Comparison of ENCODE assay signal across 19 mouse cellular contexts in genomic region chr1:185851262-185851893, GRCm38 (mm10).
DNase-seq lines count a peak whose midpoint lies in the region; ATAC-seq and TF ChIP-seq lines count a peak whose summit lies in the region.
"Had no signal": no experiment of that assay in that cellular context is flagged by ENCODE, and none has a peak within 500 bp of the region (broad histone marks: within the 10 kb centered on the region; RNA-seq: fewer than 3 reads in every experiment).

No protein-coding gene starts in this region.

- H3K36me3 ChIP-seq in lung, postnatal 0 days (ENCODE audit: insufficient read depth, low read length), result no peaks in the 10 kb centered on the region
- no peaks in the 10 kb centered on the region for H3K36me3 ChIP-seq in limb, embryonic 12.5 days
- H3K36me3 ChIP-seq: embryonic facial prominence, embryonic 12.5 days; heart, embryonic 13.5 days; hindbrain, embryonic 15.5 days had no signal

- H3K4me3 ChIP-seq in lung, postnatal 0 days (ENCODE audit: low read depth, low read length), result no peak overlapping the region
- no peak overlapping the region for H3K4me3 ChIP-seq in limb, embryonic 12.5 days (replicated peaks)
- no peak overlapping the region for H3K4me3 ChIP-seq in layer of hippocampus, adult 2 months
- H3K4me3 ChIP-seq: embryonic facial prominence, embryonic 12.5 days; forebrain, embryonic 13.5 days; heart, embryonic 13.5 days; hindbrain, embryonic 15.5 days had no signal

- no peak overlapping the region for H3K4me2 ChIP-seq in lung, postnatal 0 days (replicated peaks; ENCODE audit: low read depth, low read length)
- no peak overlapping the region for H3K4me2 ChIP-seq in limb, embryonic 12.5 days
- H3K4me2 ChIP-seq: embryonic facial prominence, embryonic 12.5 days; forebrain, embryonic 13.5 days; heart, embryonic 13.5 days; hindbrain, embryonic 15.5 days had no signal

- no peaks in the 10 kb centered on the region for H3K4me1 ChIP-seq in lung, postnatal 0 days (ENCODE audit: insufficient read depth, low read depth, low read length)
- peaks cover 25% of the 10 kb centered on the region for H3K4me1 ChIP-seq in limb, embryonic 12.5 days (replicated peaks)
- H3K4me1 ChIP-seq: embryonic facial prominence, embryonic 12.5 days; forebrain, embryonic 13.5 days; heart, embryonic 13.5 days; hindbrain, embryonic 15.5 days had no signal

- H3K9me3 ChIP-seq in lung, postnatal 0 days (ENCODE audit: low read length), result no peaks in the 10 kb centered on the region
- H3K9me3 ChIP-seq in limb, embryonic 12.5 days, result no peaks in the 10 kb centered on the region
- H3K9me3 ChIP-seq: embryonic facial prominence, embryonic 12.5 days; forebrain, embryonic 13.5 days; heart, embryonic 13.5 days; hindbrain, embryonic 15.5 days had no signal

- peak; percentile 16 for DNase-seq in embryo, embryonic 11.5 days (ENCODE audit: low read depth, low spot score)
- DNase-seq in embryo, embryonic 10.5 days (ENCODE audit: low spot score), result no peak
- peak; percentile 33 for DNase-seq in lung, postnatal 0 days (ENCODE audit: low spot score)
- DNase-seq in lung, adult 18-20 months, result no peak
- peak; percentile 5 for DNase-seq in retina, embryonic 14.5 days (ENCODE audit: low spot score)
- DNase-seq in layer of hippocampus, adult 2 months (ENCODE audit: low spot score in 2 of 2), result no peak
- DNase-seq: adrenal gland, adult 2 months; adrenal gland, postnatal 25 days; cerebellum, postnatal 14 days; gastrocnemius, postnatal 36 days; heart, adult 11 months; heart, postnatal 36 days had no signal

- no peak overlapping the region for H3K9ac ChIP-seq in lung, postnatal 0 days (replicated peaks; ENCODE audit: low read depth)
- H3K9ac ChIP-seq in limb, embryonic 12.5 days (replicated peaks), result no peak overlapping the region
- H3K9ac ChIP-seq: embryonic facial prominence, embryonic 12.5 days; forebrain, embryonic 13.5 days; heart, embryonic 13.5 days; hindbrain, embryonic 15.5 days had no signal

- no peak overlapping the region for H3K27ac ChIP-seq in lung, postnatal 0 days (ENCODE audit: low read length)
- peak overlapping the region; percentile 62 for H3K27ac ChIP-seq in limb, embryonic 12.5 days
- H3K27ac ChIP-seq in layer of hippocampus, adult 2 months, result no peak overlapping the region
- H3K27ac ChIP-seq: embryonic facial prominence, embryonic 12.5 days; forebrain, embryonic 13.5 days; heart, embryonic 13.5 days; hindbrain, embryonic 15.5 days had no signal

- no peak for TF ChIP-seq CTCF in lung, postnatal 0 days (IDR thresholded peaks at IDR 0.05)
- no peak for TF ChIP-seq CTCF in layer of hippocampus, adult 2 months (conservative IDR thresholded peaks at IDR 0.05)

- no peaks in the 10 kb centered on the region for H3K27me3 ChIP-seq in lung, postnatal 0 days (replicated peaks; ENCODE audit: insufficient read depth, low read length)
- peaks cover 3% of the 10 kb centered on the region; the same call in 1 of the 2 replicates for H3K27me3 ChIP-seq in limb, embryonic 12.5 days
- H3K27me3 ChIP-seq: CH12.LX; embryonic facial prominence, embryonic 12.5 days; forebrain, embryonic 13.5 days; heart, embryonic 13.5 days; hindbrain, embryonic 15.5 days had no signal

- 58% methylated on average over 5 of the region's 5 CpGs for WGBS in lung, postnatal 0 days
- WGBS in limb, embryonic 12.5 days, result 18% methylated on average over 5 of the region's 5 CpGs

- ATAC-seq in lung, postnatal 0 days, result no peak
- peak; percentile 74; the same call in 1 of the 2 replicates for ATAC-seq in limb, embryonic 12.5 days (ENCODE audit: insufficient number of reproducible peaks, insufficient read depth, low FRiP score, low TSS enrichment, low read depth)
- ATAC-seq in erythroid progenitor cell, adult 5-6 weeks (replicated peaks; ENCODE audit: low FRiP score, poor library complexity, severe bottlenecking), result no peak
- ATAC-seq: forebrain, embryonic 13.5 days had no signal

- TF ChIP-seq EP300 in lung, postnatal 0 days (IDR thresholded peaks at IDR 0.05), result no peak

Comparison
In these comparisons a context has a peak if more than half of its experiments do, and no peak if none do; other contexts are left out.
1. DNase-seq: peak in embryo, embryonic 11.5 days (single experiment), lung, postnatal 0 days (single experiment) and retina, embryonic 14.5 days (single experiment); none in embryo, embryonic 10.5 days (single experiment), lung, adult 18-20 months (0 of 2) and layer of hippocampus, adult 2 months (0 of 2).